Mouse (Mus musculus) NIH3T3 (cell line): ENCODE results near the gene Pbxip1.

ENCODE experiments used
- DNase-seq: peaks from one replicate; pipeline ENCODE4 v3.0.0-alpha.2; 2012; ENCODE audit warnings: low read depth

Pbxip1 gene

DNA sequence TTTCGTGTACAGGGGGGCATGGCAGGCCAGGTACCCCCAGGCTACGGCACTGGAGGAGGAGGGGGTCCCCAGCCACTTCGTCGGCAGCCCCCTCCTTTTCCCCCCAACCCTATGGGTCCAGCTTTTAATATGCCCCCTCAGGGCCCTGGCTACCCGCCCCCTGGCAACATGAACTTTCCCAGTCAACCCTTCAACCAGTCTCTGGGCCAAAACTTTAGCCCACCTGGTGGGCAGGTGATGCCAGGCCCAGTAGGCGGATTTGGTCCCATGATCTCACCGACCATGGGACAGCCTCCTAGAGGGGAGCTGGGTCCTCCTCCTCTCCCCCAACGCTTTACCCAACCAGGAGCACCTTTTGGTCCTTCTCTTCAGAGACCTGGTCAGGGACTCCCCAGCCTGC, 3.9 kb upstream of the Pbxip1 start:
- DNase-seq, result no peak

DNA sequence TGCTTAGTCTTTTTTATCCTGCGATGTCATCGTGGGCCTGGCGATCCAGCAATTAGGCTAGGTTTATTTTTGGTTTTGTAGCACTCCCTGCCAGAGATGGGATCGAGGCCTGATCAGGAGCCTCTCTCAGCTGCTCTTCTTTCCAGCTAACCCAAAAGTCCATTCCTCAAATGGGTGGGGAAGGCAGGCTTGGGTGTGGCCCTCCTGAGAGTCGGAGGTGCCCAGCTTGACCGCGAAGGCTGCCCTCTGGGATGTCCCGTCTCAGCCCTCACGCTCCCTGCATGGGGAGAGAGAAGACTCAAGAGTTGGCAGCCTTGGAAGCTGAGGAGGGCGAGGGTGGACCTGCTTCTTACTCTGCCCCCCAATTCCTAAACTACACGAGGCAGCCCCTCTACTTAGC, 2.0 kb upstream of the Pbxip1 start:
- DNase-seq, result no peak

DNA sequence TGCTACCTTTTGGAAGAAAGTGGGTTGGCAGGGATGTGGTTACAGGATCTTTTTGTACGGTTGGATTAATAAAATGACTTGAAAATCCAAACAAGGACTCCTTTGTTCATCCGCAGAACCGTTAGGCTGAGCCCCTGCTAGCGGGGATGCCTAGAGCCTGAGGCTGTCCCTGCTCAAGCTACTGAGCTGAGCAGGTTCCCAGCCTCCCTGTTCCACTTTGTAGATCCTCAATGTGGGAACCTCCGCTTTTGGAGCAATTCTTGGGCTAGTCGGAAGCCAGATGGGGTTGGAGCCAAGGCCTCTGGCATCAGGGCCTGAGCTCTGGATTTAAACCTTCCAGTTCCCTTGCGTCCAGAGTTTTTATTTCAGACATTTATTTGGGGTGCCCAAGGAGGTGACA, 1.5 kb upstream of the Pbxip1 start:
- DNase-seq, result no peak

DNA sequence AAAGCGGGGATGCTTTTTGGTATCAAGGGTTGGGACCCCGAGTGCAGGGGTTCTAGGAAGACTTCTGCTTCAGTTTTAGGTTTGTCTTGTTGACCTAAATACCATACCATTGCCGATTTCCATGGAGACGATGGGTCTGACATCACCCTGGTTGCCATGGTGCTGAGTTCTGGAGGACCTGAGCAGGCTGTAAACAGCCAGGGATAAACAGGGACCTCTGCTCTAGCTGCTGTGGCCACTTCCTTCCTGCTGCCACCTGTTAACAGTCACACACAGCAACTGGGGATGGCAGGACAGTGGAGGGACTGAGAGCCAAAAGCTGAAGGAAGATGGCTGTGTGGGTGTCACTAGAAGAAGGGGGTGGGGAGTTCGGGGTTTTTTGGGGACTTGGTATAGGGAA, 763 bp downstream of the Pbxip1 start:
- DNase-seq, result peak; percentile 27

DNA sequence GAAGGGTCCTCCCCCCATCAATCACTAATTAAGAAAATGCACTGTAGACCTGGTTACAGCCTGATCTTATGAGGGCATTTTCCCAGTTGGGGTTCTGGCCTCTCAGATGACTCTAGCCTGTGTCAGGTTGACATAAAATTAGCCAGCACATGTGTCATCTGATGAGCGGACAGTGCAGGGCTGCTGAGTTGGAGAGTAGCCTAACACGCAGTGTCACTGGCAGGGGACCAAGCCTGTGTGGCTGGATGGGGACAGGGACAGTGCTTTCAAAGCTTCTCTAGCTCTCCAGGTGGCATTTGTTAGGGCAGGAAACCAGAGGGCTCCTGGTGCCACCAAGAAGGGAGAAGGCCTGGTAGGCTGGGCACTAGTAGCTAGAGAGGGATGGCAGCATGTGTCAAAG, 4.2 kb downstream of the Pbxip1 start:
- DNase-seq, result no peak

DNA sequence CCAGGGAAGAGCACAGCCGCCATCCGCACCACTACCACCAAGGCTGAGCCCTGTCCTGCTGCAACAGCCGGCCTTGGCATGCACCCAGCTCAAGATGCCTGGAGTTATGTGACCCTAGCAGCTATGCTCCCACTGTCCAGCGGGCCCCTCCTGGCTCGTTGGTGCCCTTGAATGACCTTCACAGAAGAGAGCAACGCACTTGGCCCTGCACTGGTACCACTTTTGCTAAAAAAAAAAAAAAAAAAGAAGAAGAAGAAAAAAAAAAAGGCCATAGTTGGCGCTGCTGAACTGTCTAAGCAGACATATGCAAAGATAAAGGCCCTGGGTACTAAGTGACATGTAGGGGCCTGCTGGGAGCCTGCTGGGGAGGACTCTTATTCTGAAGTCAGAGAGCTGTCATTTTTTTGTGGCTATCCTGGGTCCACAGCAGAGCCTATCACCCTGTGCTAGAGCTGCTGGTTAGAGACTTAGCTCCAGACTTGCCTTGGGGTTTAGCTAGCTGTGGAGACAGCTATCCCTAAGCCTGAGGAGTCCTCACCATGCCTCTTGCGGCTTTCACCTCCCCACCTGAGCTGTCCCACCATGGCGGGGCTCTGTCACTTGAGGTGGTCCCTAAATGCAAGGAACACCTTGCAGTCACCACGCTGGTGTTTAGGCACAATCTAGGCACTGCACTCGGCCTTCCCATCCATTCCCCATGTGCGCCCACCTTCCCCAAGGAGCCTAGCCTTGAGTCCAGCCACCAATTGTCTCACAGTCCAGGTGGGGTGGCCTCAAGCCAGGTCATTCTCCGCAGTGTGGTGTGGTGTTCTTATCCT, 12.4 kb downstream of the Pbxip1 start:
- peak; percentile 36 for DNase-seq

DNA sequence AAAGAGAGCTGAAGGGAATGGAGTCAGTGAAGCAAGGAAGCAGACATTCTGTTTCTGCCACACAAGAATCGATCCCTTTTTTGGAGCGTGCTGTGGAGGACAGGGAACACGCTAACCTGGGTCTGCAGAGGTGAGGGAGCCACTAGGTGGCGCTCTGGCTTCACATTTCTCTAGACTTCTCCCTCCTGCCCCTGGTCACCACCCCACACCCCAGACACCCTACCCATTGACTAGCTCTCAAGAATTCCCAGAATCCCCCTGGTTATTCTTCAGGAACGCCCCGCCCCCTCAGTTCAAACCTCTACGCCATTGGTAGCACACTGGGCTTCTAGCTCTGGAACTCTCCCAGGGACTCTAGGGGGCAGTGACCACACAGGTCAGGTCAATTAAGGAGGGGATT, 13.0 kb downstream of the Pbxip1 start:
- peak; percentile 84 for DNase-seq

DNA sequence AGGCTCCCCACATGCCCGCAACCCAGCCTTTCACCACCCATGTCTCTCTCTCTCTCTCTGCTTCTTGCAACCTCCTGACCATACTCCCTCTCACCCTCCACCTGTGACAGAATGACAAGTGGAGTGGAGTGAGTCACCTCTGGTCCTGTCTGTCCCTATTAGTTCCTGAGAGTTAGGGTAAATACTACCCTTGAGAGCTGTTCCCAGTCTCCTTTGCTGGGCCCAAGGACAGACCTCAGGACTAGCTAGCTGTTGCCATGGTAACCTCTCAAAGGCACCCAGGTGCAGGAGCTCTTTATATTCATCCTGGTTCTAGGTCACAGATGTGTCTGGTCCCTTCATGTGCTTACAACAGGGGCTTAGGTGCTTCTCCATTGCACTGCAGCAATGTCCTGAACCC, 15.4 kb downstream of the Pbxip1 start:
- DNase-seq, result no peak

DNA sequence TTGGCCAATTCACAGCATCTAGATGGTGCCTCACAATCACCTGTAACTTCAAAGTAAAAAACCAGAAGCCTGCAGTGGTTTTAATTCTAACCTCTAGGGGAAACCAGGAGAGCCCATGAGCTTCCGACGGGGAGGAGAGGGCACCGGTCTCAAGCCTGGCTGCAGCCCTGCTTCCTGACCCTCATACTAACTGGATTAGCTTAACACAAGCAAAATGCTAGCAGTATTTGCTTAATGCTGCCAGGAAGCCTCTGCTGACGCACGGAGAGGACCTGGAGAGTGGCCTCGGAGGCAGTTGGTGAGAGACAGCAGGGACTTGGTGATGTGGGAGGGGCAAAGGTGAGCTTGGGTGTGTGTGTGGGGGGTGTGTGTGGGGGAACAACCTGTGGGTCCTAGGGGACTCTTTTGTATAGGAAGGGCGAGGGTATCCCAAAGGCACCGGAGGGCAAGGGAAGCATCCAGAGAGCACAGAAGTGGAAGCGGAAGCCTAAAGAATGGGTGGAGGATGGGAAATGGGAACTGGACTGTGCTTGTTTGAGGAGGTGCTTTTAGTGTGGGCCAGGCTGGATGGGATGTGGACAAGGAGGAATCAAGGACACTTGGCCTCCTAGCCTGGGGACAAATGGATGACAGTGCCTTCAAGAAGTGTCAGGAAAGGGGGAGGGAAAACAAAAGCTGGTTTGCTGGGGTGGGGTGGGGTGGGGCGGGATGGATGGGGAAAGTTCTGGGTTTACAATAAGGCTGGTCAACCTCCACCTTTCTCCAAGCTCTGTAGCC, 18.1 kb downstream of the Pbxip1 start, which contains the start of gene Pmvk:
Gene Pmvk (plus strand): TSS at position 141 of the 777 bp plus-strand sequence.
- no peak for DNase-seq

DNA sequence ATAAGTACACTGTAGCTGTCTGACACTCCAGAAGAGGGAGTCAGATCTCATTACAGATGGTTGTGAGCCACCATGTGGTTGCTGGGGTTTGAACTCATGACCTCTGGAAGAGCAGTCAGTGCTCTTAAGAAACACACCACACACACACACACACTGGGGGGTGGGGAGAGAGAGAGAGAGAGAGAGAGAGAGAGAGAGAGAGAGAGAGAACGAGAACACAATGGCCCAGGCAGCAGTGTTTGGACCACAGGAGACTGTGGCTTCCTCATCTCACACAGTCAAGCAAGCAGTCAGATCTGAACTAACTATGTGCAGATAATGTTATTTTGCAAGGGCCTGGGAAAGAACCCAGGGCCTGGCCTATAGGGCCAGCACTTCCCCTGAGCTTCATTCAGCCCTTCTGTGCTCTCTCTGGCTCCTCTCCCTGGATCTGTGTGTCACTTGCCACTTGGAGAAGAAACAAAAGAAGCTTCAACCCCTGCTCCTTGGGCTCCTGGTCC, 19.3 kb downstream of the Pbxip1 start:
- DNase-seq, result peak; percentile 36

DNA sequence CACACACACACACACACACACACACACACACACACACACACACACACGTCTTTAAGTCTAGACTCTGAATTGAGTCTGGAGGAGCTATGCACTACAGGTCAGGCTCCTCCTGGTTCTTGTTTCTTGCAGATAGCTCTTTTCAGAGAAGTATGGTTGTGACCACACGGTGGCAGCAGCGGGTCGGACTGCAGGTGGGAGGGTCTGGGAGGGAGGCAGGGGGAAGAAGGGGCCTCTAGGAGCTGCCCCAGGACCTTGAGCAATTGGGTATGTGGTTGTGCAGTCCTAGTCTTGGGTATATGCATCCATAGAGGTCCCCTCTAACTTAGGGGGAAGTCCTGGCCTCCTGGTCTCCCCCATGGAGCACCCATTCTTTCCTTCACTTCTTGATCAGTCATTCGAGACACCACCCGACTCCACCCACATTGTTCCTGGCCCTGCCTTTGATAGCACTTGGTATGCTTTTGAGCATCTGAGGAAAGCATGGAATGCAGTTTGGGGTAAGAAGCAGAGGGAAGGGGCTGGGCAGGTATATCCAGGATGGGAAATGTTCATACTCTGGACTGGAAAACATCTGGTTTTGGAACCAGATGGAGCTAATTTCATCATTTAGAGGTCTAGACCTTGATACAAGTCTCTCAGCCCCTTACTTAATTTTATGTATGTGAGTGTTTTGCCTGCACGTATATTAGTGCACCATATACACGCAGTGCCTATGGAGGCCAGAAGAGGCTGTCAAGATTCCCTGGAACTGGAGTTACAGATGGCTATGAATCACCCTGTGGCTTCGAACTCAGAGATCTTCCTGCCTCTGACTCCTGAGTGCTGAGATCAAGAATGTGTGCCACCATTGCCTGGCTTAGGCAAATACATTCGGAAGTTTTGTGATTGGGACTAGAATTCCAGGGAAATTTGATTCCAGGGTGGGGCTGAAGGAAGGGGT, 20.5 kb downstream of the Pbxip1 start:
- peak; percentile 80 for DNase-seq

DNA sequence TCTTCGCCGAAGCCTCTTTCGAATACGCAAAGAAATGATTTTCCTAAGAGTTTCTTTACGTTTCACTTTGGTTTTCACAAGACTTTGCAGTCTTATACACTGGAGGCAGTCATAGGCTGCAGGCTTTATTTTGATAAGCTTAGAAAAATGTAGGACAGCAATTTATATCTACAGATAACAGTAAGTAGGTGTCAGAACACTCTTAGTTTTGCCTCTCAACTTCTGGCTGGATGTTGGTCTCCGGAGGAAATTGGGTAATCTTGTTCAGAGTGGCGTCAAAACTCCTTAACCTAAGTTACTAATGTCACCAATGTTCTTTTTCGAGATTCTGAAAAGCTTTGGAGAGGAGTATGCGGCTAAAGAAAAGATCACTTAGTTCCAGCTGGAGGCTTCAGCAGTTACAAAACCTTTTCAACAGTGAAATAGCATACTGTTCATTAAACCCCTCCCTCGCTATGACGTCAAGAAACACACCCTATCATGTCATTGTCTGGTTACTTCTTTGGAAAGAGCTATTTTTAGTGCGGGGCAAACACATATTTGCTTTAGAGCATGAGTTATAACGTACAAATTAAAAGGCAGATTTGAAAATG, 22.0 kb downstream of the Pbxip1 start:
- no peak for DNase-seq

DNA sequence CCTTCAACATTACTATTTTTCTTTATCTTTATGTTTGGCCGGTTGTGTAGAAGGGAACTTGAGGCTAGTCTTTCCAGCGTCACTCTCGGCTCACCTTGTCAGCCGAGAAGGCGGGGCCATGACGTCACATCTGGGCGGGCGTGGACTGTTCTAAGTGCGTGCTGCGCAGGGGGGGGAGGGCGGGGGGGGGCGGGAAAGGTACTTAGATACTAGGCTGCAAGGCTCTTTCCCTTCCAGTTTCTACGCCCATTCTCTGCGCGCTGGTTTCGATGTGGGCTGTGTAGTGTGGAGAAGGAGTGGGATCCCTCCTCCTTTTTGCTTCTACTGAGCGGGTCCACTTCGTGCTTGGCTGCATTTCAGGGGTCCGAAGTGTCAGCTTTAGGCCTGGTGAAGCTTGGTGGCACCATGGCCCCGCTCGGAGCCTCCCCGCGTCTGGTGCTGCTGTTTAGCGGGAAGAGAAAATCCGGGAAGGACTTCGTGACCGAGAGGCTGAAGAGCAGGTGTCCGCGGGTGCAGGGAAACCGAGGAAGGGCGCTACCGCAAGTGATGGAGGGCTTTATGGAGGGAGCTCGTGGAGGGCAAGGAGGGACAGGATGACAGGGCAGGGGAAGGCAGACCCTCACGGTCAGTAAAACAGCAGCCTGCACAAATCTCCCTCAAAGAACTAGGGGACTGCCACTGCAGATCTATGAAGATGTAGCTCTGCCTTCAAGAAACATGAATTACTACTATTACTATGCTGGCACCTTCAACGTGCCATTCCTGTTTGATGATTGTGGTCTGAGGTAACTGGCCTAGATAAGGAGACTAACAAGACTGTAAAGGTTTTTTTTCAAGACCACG, 22.7 kb downstream of the Pbxip1 start:
- DNase-seq, result peak; percentile 97

DNA sequence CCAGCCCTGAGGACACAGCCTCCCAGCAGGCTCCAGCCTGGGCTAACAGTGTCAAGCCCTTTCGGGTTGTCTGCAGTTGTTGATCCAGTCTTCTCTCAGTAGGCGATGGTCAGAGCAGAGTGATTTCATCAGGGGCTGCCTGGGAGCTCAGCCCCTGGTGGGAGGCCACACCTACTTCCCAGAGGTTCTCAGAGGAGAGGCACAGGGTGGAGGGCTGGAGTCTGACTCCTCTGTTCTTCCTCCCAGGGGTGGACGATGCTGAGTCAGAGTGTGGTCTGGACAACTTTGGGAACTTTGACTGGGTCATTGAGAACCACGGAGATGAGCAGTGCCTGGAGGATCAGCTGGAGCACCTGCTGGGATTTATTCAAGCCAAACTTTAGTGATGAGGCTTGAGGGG, 31.8 kb downstream of the Pbxip1 start:
- peak; percentile 60 for DNase-seq

DNA sequence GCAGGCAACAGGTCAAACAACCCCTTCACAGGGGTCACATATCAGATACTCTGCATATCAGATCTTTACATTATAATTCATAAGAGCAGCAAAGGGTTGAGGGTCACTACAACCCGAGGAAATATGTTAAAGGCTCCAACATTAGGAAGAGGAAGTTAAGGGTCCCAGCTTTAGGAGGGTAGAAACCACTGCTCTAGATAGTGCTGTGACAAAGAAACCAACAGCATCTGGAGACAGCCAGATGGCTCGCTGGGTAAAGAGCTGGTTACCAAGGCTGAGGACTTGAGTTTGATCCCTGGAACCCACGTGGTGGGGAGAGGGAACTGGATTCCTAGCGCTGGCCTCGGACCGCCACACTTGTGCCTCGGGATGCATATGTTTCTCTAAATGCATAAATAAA, 35.8 kb downstream of the Pbxip1 start:
- DNase-seq, result no peak

DNA sequence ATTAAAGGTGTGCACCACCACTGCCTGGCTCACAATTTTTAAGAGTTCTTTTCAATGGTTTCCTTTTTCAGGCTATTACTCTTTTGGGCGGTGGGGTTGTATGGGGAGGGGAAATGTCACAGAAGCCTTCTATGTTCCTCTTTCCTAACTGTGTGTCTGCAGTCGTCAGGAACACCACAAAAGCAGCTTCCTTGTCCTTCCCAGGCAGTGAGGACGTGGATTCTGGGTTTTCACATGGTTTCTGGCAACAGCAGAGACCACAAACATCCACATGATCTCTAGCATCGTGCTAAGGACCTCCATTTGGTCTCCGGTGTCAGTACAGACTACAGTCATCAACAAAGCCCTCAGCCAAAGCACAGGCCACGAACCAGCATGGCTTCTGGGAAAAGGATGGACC, 37.3 kb downstream of the Pbxip1 start:
- no peak for DNase-seq

DNA sequence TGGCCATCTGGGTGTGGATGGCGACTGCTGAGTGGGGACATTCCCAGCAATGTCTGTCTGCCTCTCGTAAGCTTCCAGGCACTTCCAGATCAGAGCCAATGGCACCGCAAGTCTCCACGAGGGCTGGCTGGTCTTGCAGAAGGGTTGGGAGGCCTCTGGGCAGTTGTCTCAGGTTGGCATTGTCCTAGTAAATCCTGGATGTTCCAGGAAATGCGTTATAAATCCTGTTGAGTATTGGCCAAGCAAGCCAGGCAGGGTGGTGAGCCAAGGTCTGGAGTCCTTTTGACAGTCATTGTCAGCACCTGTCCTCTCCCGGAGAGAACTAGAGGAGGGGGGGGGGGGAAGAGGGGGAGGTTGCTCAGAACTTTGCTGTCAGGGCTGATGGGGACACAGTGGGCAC, 42.5 kb downstream of the Pbxip1 start:
- no peak for DNase-seq

DNA sequence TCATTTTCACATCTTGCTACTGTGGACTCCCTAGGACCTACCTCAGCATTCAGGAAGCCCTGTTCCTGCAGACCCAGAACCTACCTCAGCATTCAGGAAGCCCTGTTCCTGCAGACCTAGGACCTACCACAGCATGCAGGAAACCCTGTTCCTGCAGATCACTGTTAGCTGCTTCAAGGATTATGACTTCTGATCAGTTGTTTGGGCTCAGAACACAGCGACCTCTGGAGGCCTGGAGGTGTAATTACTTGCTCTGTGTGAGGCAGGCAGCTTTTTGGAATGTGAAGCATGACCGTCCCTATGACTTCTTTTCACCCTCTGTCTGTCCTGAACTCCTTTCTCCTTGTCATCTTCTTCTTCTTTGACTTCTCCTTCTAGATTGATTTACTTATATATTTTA, 45.0 kb downstream of the Pbxip1 start:
- DNase-seq, result peak; percentile 57

DNA sequence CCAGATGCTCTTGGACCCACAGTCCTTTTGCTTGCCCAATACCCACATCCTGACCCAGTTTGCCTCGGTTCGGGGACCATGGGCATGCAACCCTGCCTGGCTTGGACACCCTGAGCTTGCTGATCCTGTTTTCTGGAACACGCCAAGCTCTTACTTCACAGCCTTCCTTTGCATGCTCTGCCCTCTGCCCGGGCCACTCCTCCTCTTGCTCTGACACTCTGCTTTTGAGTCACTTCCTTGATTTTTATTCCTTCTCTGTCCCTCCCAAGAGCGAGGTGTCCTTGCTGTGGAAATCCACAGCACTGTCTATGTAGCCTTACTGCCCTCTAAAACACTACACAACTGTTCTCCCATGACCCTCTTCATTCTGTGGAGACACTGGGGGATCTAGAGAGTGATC, 45.7 kb downstream of the Pbxip1 start:
- no peak for DNase-seq

DNA sequence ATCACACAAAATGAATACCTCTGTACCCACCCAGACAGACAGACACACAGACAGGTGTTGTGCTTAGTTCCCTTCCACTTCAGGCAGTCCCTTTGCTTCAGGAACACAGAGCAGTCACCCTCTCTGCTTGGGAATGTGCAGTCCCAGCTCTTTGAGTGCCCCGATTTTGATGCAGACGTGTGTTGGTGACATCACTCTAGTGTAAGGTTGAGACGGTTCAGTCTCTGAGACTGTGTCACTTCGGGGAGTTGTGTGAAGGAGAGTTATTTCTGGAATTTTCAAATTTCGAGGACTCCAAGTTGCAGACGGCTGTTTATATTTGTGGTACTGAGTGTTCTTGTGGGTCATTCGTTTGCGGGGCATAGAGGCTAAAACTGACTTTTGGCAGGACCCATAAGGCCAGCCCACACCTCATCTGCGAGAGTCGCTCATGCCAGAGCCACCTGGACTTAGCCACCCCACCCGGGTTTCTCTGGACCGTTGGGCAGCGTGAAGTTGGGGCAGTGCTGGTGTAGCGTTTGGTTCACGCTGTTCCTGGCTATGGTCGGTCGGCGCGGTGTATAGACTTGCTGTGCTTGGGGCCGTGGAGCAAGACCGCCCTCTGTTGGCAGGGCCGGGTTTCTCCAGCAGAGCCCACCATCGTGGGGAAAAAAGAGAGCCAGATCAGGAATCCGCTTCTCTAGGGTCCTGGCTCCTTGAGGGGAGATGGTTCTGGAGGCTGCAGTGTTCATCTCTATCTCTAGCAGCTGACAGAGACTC, 48.4 kb downstream of the Pbxip1 start:
- DNase-seq, result peak; percentile 89
